Mouse (Mus musculus): ENCODE results near the gene Atrnl1. TPM values are rescaled to one million over a fixed set of nuclear protein-coding genes. Genes with fewer than 3 reads are reported as not detected.

Gene Atrnl1
- total RNA-seq, 2 experiments from 2014 or later = 110 to 113 TPM

GRCm38 (mm10) chr19:58166147-58166546, 555.3 kb downstream of the Atrnl1 start:
- intact Hi-C loops (cut with DNase I) = no loop called here
- no peak for DNase-seq (ENCODE audit: extremely low spot score in 1 of 2, low spot score in 2 of 2)

- intact Hi-C loops (cut with DNase I) = no loop called here
- no peak for DNase-seq (ENCODE audit: extremely low spot score in 1 of 2, low spot score in 2 of 2)
Observed at GRCm38 (mm10) chr19:58178410-58178809, 567.6 kb downstream of the Atrnl1 start.

DNA sequence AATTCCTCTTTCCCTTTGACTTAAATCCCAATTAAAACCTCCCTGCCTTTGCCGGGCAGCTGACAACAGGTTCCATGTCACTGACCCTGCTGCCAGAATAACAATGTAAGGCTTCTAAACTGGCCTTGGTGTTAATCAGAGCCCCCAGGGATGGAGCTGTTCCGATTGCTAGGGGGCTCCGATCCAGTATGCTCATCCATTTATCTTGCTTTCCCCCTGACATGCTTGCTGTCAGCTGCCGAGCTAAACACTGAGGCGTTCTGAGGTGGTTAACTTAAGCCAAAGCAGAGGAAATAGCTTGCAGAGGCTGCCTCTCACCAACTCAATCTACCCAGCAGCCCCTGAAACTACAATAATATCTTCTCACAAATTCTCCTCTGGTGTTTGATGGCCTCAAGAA, 569.9 kb downstream of the Atrnl1 start:
- DNase-seq (ENCODE audit: extremely low spot score in 1 of 2, low spot score in 2 of 2) = no peak
- intact Hi-C loops (cut with DNase I) = no loop called here

Small RNA genes within 50 kb of the gene (microRNA-seq; reads per million reads assigned to microRNA genes)
- gene Mir5623 = 1.7 reads per million

Other genes with a start within 250 kb of the Atrnl1 start
- 10 to 100 TPM; 16.6 to 20.0 TPM for gene Trub1, start 158.1 kb upstream of the Atrnl1 start, total RNA-seq (2021)